Mouse (Mus musculus) heart, embryonic 12.5 days (tissue): ENCODE measurements around the gene Akr1b10. TPM values are rescaled to one million over a fixed set of nuclear protein-coding genes. Genes with fewer than 3 reads are reported as not detected.
"Not testable (repeated sequence)": the region's sequence is repeated elsewhere in the genome, so short reads cannot be mapped to it uniquely, and the experiment has no call there.

Experiments used
- ATAC-seq: fragments of 200-750 bp; cut with Nextera tagmentation; 2 replicates; pipeline ENCODE4 v1.8.0; 2017; ENCODE audit warnings: moderate TSS enrichment, moderate library complexity; ENCODE audit not compliant: insufficient number of reproducible peaks, low FRiP score
- H3K27ac ChIP-seq: fragments of 300-500 bp; sonication (generic); 2 replicates; pipeline ENCODE4 v1.5.1; 2016; ENCODE audit warnings: mild to moderate bottlenecking, moderate library complexity; ENCODE audit not compliant: poor library complexity, severe bottlenecking
- H3K27me3 ChIP-seq: fragments of 300-500 bp; sonication (generic); replicated peaks from 2 replicates; pipeline ENCODE4 v1.6.1; 2016; ENCODE audit warnings: mild to moderate bottlenecking, moderate library complexity
- H3K36me3 ChIP-seq: fragments of 300-500 bp; sonication (generic); 2 replicates; pipeline ENCODE4 v1.6.1; 2016; ENCODE audit warnings: mild to moderate bottlenecking, moderate library complexity
- H3K4me1 ChIP-seq: fragments of 300-500 bp; sonication (generic); replicated peaks from 2 replicates; pipeline ENCODE4 v1.6.1; 2016; ENCODE audit warnings: mild to moderate bottlenecking
- H3K4me2 ChIP-seq: fragments of 300-500 bp; sonication (generic); 2 replicates; pipeline ENCODE4 v1.6.1; 2016; ENCODE audit warnings: mild to moderate bottlenecking, moderate library complexity
- H3K4me3 ChIP-seq: fragments of 300-500 bp; sonication (generic); 2 replicates; pipeline ENCODE4 v1.5.1; 2016; ENCODE audit warnings: mild to moderate bottlenecking
- H3K9ac ChIP-seq: fragments of 300-500 bp; sonication (generic); 2 replicates; pipeline ENCODE4 v1.6.1; 2016; ENCODE audit warnings: mild to moderate bottlenecking, moderate library complexity
- H3K9me3 ChIP-seq: fragments of 300-500 bp; sonication (generic); replicated peaks from 2 replicates; pipeline ENCODE4 v1.6.1; 2016; ENCODE audit warnings: mild to moderate bottlenecking, moderate library complexity
- WGBS: fragments of 180-500 bp; shearing (Covaris S2); methylation state at CpG from one replicate; pipeline ENCODE4 v1.1.7; 2016; 5-methylcytosine and 5-hydroxymethylcytosine counted together
- polyA plus RNA-seq: library from polyadenylated mRNA; unstranded; fragments of >200 nt; fragmentation: Nextera tagmentation; extraction: Ambion mirVana; gene quantifications from 2 replicates; pipeline ENCODE4 v1.2.1, GENCODE M21; 2016

Gene Akr1b10
- polyA plus RNA-seq, 1 experiment from 2014 or later: 54.9 TPM

DNA sequence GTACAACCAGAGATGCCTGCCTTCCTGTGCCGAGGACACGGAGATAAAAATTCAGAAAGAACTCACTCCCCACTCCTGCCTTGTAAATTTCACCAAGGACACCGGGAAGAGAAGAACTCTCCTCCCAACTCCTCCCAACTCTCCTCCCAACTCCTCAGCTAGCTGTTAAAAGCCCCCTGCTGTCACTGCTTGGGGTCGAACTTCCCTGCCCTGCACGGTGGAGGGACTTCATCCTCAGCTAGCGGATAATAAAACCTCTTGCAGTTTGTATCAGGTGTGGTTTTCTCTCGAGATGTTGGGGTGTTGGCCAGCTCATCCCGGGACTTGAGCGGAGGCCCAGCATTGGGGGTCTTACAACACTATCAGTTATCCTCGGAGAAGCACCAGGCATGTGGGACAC, 32.5 kb upstream of the Akr1b10 start:
- WGBS: 24% methylated on average over 10 of the region's 10 CpGs
- H3K4me1 ChIP-seq: peaks cover 32% of the 10 kb centered on the region

DNA sequence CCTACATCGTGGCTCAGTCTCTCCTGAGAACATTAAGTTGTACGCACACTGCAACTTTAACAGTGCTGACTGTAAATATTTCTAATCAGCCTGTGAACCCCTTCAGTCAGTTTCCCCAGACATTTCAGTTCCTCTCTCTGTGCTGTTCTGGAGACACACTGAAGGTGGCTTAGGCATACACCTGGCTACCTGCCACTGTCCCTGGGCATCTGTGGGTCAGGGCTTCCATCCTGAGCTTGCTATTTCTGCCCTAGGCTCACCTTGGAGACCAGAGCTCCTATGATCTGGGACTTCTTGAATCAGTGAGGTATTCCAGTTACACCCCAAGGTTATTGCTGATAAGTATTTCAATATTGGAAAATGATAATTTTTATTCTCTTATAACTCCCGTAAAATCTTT, 31.6 kb upstream of the Akr1b10 start:
- H3K27ac ChIP-seq: no peak overlapping the region
- no peak for ATAC-seq
- 86% methylated on average over 3 of the region's 3 CpGs for WGBS
- no peaks in the 10 kb centered on the region for H3K36me3 ChIP-seq
- no peaks in the 10 kb centered on the region for H3K27me3 ChIP-seq
- no peaks in the 10 kb centered on the region for H3K9me3 ChIP-seq
- H3K4me3 ChIP-seq: no peak overlapping the region
- H3K4me2 ChIP-seq: no peak overlapping the region
- H3K4me1 ChIP-seq: peaks cover 31% of the 10 kb centered on the region
- no peak overlapping the region for H3K9ac ChIP-seq

More for the DNA sequence above, 32.5 kb upstream of the Akr1b10 start:
- H3K27ac ChIP-seq, H3K27me3 ChIP-seq, H3K36me3 ChIP-seq, H3K4me3 ChIP-seq, H3K4me2 ChIP-seq, H3K9ac ChIP-seq, H3K9me3 ChIP-seq, ATAC-seq: not testable (repeated sequence)

DNA sequence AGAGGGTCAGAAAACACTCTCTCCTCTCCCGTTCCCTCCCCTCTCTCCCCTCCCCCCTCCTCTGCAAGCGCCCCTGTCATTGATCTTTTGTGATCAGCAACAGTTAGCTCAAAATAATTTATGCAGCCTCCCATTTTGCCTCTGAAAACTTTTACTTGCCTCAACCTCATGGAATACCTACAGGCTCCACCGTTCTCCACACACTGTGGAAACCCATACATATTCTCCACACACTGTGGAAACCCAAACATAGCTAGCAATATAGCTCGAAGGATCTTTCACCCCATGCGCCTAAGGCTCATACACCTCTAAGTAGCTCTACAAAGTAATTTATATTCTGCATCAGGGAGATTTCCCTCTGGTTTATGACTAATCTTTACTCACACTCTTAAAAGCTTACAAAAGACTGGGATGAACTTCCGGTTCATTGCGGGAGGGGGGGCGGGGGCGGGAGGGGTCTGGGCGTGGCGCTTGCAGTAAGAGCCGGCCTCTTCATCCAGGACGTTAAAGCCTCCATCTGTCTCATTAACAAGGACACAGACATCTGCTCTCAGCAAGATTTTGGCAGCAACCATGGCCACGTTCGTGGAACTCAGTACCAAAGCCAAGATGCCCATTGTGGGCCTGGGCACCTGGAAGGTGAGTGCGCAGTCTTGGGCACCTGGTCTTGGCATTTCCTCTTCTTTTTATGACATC, 30.2 kb upstream of the Akr1b10 start, which contains the start of gene Akr1b8:
Gene Akr1b8, plus strand, starts transcription at position 462 of the 696 bp plus-strand sequence.
- peak within 1 kb of the TSS; percentile 71 for H3K4me2 ChIP-seq
- peak within 1 kb of the TSS; percentile 62 for H3K9ac ChIP-seq
- H3K27me3 ChIP-seq: no peaks in the 10 kb centered on the region
- 0 out of 2 replicates have a peak, but pooled peaks have one; percentile 18 for ATAC-seq
- H3K4me3 ChIP-seq: peak within 1 kb of the TSS; percentile 38
- H3K4me1 ChIP-seq: peaks cover 31% of the 10 kb centered on the region
- no peaks in the 10 kb centered on the region for H3K36me3 ChIP-seq
- 12% methylated on average over 16 of the region's 16 CpGs for WGBS
- H3K9me3 ChIP-seq: no peaks in the 10 kb centered on the region
- H3K27ac ChIP-seq: peak within 1 kb of the TSS; percentile 72

DNA sequence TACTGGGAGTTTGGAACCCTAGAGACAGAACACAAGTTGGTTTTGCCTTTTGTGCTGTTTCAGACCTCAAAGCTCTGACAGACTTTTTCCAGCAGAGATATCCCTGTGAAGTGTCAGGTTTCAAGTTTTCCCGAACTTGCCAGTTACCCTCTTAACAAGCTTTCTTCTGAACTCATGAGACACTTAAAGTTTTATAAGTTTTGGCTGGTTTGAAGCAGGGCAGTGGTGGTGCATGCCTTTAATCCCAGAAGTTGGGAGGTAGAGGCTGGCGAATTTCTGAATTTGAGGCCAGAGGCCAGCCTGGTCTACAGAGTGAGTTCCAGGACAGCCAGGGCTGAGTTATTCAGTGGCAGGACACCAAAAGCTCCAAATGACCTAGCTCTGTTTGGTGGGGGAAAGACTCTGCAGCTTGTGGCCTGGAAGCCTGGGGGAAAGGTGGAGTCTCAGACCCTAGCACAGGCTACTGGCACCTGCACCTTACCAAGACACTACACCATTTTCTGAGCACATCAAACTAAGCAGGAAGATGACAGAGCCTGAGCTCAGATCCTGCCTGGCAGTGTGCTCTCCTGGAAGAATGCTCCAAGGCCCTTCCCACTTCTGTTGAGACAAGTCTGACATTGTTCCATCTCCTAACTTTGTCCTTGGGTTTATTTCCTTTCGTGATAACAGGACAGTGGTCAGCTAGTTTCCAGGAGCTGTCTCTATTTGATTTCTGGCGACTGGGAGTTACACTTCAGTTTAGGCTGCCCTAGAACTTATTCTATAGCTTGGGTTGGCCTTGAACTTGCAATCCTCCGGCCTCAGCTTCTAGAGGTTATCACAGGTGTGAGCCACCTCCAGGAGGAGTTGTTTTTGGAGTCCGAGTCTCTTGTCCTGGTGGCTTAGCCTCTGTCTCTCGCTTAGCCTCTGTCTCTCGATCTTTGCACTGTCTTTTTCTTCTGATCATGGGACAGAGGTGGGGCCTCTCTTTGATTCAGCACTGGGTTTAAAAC, 29.4 kb upstream of the Akr1b10 start:
- peak overlapping the region; percentile 38 for H3K4me3 ChIP-seq
- 0 out of 2 replicates have a peak, but pooled peaks have one; percentile 36 for ATAC-seq
- peak overlapping the region; percentile 72 for H3K27ac ChIP-seq
- no peak overlapping the region for H3K9ac ChIP-seq
- H3K9me3 ChIP-seq: no peaks in the 10 kb centered on the region
- WGBS: 43% methylated on average over 8 of the region's 8 CpGs
- peak overlapping the region; percentile 71 for H3K4me2 ChIP-seq
- H3K36me3 ChIP-seq: no peaks in the 10 kb centered on the region
- H3K27me3 ChIP-seq: no peaks in the 10 kb centered on the region
- H3K4me1 ChIP-seq: peaks cover 31% of the 10 kb centered on the region

DNA sequence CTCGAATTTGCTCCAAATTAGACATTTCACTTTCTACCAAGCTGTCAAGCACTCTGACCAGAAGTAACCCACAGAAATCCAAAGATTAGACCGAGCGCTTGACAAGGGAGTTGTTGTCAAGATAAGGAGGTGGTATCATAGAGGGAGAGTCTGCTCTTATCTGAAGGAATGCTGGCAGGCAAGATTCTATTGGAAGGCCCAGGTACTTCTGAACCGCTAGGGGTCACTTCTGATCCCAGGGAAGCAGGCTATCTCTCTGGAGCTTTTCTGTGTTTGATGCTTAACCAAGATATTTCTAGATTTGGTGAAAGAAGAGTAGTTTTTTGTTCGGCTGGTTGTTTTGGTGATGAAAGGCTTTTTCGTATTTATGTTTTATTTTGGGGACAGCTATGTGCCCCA, 28.7 kb upstream of the Akr1b10 start:
- no peak for ATAC-seq
- no peaks in the 10 kb centered on the region for H3K27me3 ChIP-seq
- no peaks in the 10 kb centered on the region for H3K9me3 ChIP-seq
- no peak overlapping the region for H3K4me2 ChIP-seq
- WGBS: 25% methylated on average over 6 of the region's 6 CpGs
- H3K4me1 ChIP-seq: peaks cover 31% of the 10 kb centered on the region
- no peaks in the 10 kb centered on the region for H3K36me3 ChIP-seq
- H3K9ac ChIP-seq: no peak overlapping the region
- H3K4me3 ChIP-seq: no peak overlapping the region
- H3K27ac ChIP-seq: no peak overlapping the region

DNA sequence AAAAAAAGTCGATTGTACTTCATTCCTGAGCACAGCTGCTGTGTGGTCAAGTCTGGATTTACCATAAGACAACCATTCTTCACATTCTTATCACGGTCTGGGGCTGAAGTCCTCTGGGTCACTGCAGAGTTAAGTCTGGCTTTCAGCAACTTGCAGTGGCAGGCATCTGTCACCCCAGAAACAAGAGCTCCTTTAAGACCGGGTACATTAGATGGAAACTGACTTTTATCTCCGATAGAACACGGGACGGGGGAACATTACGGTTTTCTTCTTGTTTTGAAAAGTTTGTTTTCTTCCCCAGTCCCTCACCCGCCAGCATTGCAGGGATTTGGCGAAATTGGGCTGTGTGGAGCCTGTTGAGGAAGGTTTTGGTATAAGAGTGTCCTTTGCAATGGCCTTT, 28.2 kb upstream of the Akr1b10 start:
- no peak overlapping the region for H3K4me2 ChIP-seq
- no peak overlapping the region for H3K9ac ChIP-seq
- ATAC-seq: no peak
- H3K4me3 ChIP-seq: no peak overlapping the region
- 46% methylated on average over 9 of the region's 9 CpGs for WGBS
- no peaks in the 10 kb centered on the region for H3K9me3 ChIP-seq
- H3K27ac ChIP-seq: no peak overlapping the region
- peaks cover 28% of the 10 kb centered on the region for H3K4me1 ChIP-seq
- H3K36me3 ChIP-seq: no peaks in the 10 kb centered on the region
- H3K27me3 ChIP-seq: no peaks in the 10 kb centered on the region

DNA sequence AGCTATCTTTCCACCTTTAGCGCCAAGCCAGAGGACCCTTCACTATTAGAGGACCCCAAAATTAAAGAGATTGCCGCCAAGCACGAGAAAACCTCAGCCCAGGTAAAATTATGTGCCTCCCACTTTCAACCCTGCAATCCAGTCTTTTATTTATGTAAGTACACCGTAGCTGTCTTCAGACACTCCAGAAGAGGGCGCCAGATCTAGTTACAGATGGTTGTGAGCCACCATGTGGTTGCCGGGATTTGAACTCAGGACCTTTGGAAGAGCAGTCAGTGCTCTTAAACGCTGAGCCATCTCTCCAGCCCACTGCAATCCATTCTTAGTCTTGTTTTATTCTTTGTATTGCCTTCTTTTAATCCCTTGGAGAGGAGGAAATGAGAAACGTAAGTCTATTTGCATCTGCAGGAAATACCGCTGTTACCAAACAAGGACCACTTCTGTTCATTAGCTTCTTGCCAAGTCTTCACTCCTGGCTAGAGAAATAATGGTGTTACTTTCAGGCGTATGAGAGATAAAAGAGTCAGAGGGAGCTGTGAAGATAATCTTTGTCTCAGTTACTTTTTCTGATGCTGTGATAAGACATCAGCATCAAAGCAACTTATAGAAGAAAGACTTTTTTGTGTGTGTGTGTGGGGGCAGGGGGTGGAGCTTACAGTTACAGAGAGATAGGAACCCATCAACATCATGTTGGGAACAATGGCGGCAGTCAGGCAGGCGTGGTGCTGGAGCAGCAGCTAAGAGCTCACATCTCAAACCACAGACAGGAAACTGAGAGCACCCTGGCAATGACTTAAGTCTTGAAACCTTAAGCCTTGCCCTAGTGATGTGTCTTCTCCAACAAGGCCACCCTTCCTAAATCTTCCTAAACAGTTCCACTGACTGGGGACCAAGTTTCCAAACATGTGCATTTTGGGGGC, 19.5 kb upstream of the Akr1b10 start:
- Histone ChIP-seq H3K4me3 (no peak overlapping the region), H3K4me2 (no peak overlapping the region), H3K27ac (no peak overlapping the region), H3K9ac (no peak overlapping the region), H3K27me3 (no peaks in the 10 kb centered on the region), H3K9me3 (no peaks in the 10 kb centered on the region), H3K36me3 (peaks cover 3% of the 10 kb centered on the region), H3K4me1 (no peaks in the 10 kb centered on the region)
- 74% methylated on average over 12 of the region's 12 CpGs for WGBS
- no peak for ATAC-seq

DNA sequence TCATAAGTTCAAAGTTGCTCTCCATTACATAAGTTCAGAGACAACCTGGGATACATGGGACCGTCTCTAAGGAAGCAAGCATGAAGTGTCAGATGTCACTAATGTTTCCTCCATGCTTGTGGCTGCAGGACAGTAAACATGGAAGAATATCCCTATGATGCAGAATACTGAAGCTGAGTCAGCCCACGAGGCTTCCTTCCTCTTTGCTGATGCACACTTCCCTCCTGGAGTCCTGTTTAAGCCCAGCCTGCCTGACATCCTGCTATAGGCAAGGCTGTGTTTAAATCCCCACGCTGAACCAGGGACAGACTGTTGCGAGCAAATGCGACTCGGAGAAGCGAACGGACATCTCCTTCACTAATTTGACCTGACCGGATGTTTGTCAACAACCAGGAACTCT, 16.0 kb upstream of the Akr1b10 start:
- no peaks in the 10 kb centered on the region for H3K4me1 ChIP-seq
- H3K4me3 ChIP-seq: no peak overlapping the region
- peaks cover 3% of the 10 kb centered on the region for H3K36me3 ChIP-seq
- no peak overlapping the region for H3K27ac ChIP-seq
- H3K9ac ChIP-seq: no peak overlapping the region
- no peaks in the 10 kb centered on the region for H3K27me3 ChIP-seq
- 77% methylated on average over 9 of the region's 9 CpGs for WGBS
- H3K9me3 ChIP-seq: no peaks in the 10 kb centered on the region
- ATAC-seq: no peak
- H3K4me2 ChIP-seq: no peak overlapping the region

DNA sequence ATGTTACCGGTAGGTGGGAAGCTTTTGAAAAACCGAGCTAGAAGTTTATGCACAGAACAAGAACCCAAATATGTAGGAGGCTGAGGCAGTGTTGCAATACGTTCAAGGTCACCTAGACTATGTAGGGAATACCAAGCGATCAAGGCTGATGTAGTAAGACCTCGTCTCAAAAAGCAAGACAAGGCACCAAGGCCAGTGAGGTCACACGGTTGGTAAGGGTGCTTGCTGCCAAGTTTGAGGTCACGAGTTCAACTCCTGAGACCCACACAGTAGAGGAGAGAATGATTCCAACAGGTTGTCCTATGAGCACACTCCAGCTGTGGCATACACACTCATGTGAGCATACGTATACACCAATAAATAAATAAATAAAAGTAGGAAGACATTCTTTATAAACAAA, 13.9 kb upstream of the Akr1b10 start:
- H3K27ac ChIP-seq: no peak overlapping the region
- no peak overlapping the region for H3K9ac ChIP-seq
- ATAC-seq: no peak
- no peaks in the 10 kb centered on the region for H3K36me3 ChIP-seq
- H3K9me3 ChIP-seq: no peaks in the 10 kb centered on the region
- 78% methylated on average over 8 of the region's 8 CpGs for WGBS
- H3K4me3 ChIP-seq: no peak overlapping the region
- H3K4me1 ChIP-seq: no peaks in the 10 kb centered on the region
- no peak overlapping the region for H3K4me2 ChIP-seq
- H3K27me3 ChIP-seq: no peaks in the 10 kb centered on the region

DNA sequence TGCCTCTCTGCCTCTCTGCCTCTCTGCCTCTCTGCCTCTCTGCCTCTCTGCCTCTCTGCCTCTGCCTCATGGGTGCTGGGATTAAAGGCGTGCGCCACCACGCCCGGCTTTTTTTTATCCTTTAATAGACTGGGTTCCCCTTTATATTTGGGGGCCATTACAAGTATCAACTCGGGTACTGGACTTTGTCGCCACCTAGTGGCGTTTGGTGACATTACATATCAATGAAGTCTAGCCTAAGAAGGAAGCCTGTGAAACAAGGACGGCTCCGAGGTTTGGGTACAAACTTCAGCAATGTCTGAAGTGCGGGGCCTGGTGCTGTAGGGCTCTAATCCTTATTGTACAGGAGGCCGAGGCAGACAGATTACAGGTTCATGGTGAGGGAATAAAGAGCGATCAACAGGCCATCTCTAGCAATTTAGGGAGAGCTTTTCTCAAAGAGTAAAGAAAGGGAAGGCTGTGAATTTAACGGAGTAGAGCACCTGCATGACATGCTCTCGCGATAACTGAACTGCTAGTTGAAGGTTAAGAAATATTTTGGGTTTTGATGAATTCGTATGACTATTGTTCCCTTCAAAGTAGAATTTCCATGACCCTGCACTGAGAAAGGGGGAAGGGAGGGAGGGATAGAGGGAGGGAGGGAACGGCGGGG, 12.2 kb upstream of the Akr1b10 start:
- H3K27ac ChIP-seq: no peak overlapping the region
- ATAC-seq: 0 out of 2 replicates have a peak, but pooled peaks have one; percentile 18
- 0 out of 2 replicates have a peak overlapping the region, but pooled peaks have one; percentile 24 for H3K9ac ChIP-seq
- H3K4me2 ChIP-seq: peak overlapping the region; percentile 63
- 23% methylated on average over 18 of the region's 18 CpGs for WGBS
- no peaks in the 10 kb centered on the region for H3K36me3 ChIP-seq
- H3K27me3 ChIP-seq: no peaks in the 10 kb centered on the region
- H3K4me1 ChIP-seq: no peaks in the 10 kb centered on the region
- peak overlapping the region; percentile 22 for H3K4me3 ChIP-seq
- no peaks in the 10 kb centered on the region for H3K9me3 ChIP-seq
